Mouse (Mus musculus) heart, embryonic 14.5 days (tissue): ENCODE data around the gene Uggt1. TPM values are rescaled to one million over a fixed set of nuclear protein-coding genes. Genes with fewer than 3 reads are reported as not detected.
A peak's percentile ranks its signal among the peaks of the same experiment; 100 is the strongest.

Experiments used
- ATAC-seq: fragments of 200-750 bp; cut with Nextera tagmentation; 2 replicates; pipeline ENCODE4 v1.8.0; 2017; ENCODE audit warnings: low read depth, moderate TSS enrichment; ENCODE audit not compliant: insufficient number of reproducible peaks, insufficient read depth, low FRiP score
- H3K27ac ChIP-seq, 2 experiments: fragments of 200-500 bp in 1 of 2; fragments of 300-500 bp in 1 of 2; sonication (generic) in 1 of 2; replicated peaks in 1 of 2; 2 replicates each; pipeline ENCODE4 v1.5.1; 2012 to 2014; ENCODE audit warnings: low read depth in 2 of 2, low read length in 2 of 2, control low read depth in 1 of 2, mild to moderate bottlenecking in 1 of 2, mixed read lengths in 1 of 2; ENCODE audit not compliant: control insufficient read depth in 1 of 2, insufficient read depth in 1 of 2
- H3K27me3 ChIP-seq: fragments of 300-500 bp; sonication (generic); 2 replicates; pipeline ENCODE4 v1.6.1; 2014; ENCODE audit warnings: mild to moderate bottlenecking, low read length, control low read depth; ENCODE audit not compliant: control insufficient read depth, insufficient read depth
- H3K36me3 ChIP-seq: fragments of 300-500 bp; sonication (generic); 2 replicates; pipeline ENCODE4 v1.6.1; 2014; ENCODE audit warnings: mild to moderate bottlenecking, control low read depth, low read length, mixed read lengths; ENCODE audit not compliant: control insufficient read depth, insufficient read depth
- H3K4me1 ChIP-seq, 2 experiments: fragments of 200-500 bp in 1 of 2; fragments of 300-500 bp in 1 of 2; sonication (generic) in 1 of 2; 2 replicates each; pipeline ENCODE4 v1.6.1; 2012 to 2014; ENCODE audit warnings: low read length in 2 of 2, control low read depth in 1 of 2, mixed read lengths in 1 of 2; ENCODE audit not compliant: control insufficient read depth in 2 of 2, insufficient read depth in 2 of 2
- H3K4me2 ChIP-seq: fragments of 300-500 bp; sonication (generic); 2 replicates; pipeline ENCODE4 v1.6.1; 2014; ENCODE audit warnings: mild to moderate bottlenecking, low read length
- H3K4me3 ChIP-seq, 2 experiments: fragments of 200-500 bp in 1 of 2; fragments of 300-500 bp in 1 of 2; sonication (generic) in 1 of 2; 2 replicates each; pipeline ENCODE4 v1.5.1; 2012 to 2014; ENCODE audit warnings: low read length in 2 of 2, mild to moderate bottlenecking in 2 of 2, control low read depth in 1 of 2, low read depth in 1 of 2, moderate library complexity in 1 of 2; ENCODE audit not compliant: control insufficient read depth in 1 of 2, insufficient read depth in 1 of 2
- H3K9ac ChIP-seq: fragments of 300-500 bp; sonication (generic); 2 replicates; pipeline ENCODE4 v1.6.1; 2014; ENCODE audit warnings: mild to moderate bottlenecking, low read length
- H3K9me3 ChIP-seq: fragments of 300-500 bp; sonication (generic); 2 replicates; pipeline ENCODE4 v1.6.1; 2016; ENCODE audit warnings: low read length, control low read depth; ENCODE audit not compliant: control insufficient read depth
- WGBS: fragments of 180-500 bp; shearing (Covaris S2); extraction: QIAGEN DNeasy Blood & Tissue Kit; methylation state at CpG from one replicate; pipeline ENCODE4 v1.1.7; 2014; 5-methylcytosine and 5-hydroxymethylcytosine counted together
- polyA plus RNA-seq: library from polyadenylated mRNA; unstranded; fragments of >200 nt; fragmentation: Nextera tagmentation; extraction: Ambion mirVana; gene quantifications from 2 replicates; pipeline ENCODE4 v1.2.1, GENCODE M21; 2014

Gene Uggt1
- polyA plus RNA-seq, 1 experiment from 2014 or later, result 50.5 TPM

DNA sequence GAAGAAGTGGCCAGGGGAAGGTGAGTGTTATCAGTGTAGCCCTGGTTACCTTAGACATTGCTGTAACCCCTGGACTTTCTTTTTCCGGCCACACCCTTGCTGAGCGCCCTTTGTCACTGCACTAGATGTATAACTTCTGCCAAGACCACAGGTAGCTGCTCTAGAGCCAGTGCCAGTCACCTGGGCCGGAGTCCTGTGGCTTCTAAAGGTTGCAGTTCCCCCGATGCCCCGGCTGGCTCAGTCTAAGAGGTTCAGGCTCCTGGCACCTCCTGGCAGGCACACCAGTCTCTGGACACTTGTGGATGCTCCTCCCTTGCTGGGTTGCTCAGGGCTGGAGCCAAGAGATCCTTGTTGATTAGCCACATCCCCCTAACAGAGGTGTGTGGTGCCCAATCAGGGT, 29.9 kb upstream of the Uggt1 start, which contains the start of gene Neurl3:
Gene Neurl3 (minus strand): TSS at position 225 of the 400 bp plus-strand sequence.
- Histone ChIP-seq H3K27me3 (0 out of 2 replicates have a peak, but pooled peaks cover 3% of the 10 kb centered on the region), H3K4me3 (peak within 1 kb of the TSS in 1 of 2 experiments; percentile 13; a peak in 2 of 4 replicates), H3K9me3 (no peaks in the 10 kb centered on the region), H3K4me2 (peak within 1 kb of the TSS; percentile 53), H3K36me3 (no peaks in the 10 kb centered on the region), H3K4me1 (peaks cover 33 to 36% of the 10 kb centered on the region in 2 experiments), H3K9ac (peak within 1 kb of the TSS; percentile 41; the same call in 1 of the 2 replicates), H3K27ac (peak within 1 kb of the TSS; percentile 67 to 71; a peak in 3 of 4 replicates)
- ATAC-seq, result no peak
- 84% methylated on average over 5 of the region's 5 CpGs for WGBS

DNA sequence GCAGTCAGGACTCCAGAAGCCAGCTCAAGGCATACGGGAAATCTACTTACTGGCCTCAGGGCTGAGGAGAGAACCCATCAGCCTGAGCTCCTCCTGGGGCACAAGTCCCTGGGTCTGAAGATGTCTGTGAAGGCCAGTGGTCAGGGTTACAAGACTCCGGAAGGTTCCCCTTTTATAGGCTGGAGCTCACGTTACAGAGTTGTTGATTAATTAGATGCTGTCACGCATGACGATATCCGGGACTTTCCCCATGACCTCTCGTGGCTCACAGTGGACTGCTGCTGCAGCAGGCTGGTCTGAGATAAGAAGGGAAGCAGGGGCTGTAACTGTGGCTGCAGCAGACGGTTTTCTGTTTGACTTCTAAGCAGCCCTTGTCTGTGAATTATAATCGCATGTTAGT, 28.8 kb upstream of the Uggt1 start:
- Histone ChIP-seq H3K27me3 (0 out of 2 replicates have a peak, but pooled peaks cover 8% of the 10 kb centered on the region), H3K4me1 (peaks cover 38 to 39% of the 10 kb centered on the region in 2 experiments), H3K9me3 (no peaks in the 10 kb centered on the region), H3K4me3 (peak overlapping the region; percentile 8 to 13), H3K9ac (peak overlapping the region; percentile 41; the same call in 1 of the 2 replicates), H3K36me3 (no peaks in the 10 kb centered on the region), H3K27ac (peak overlapping the region; percentile 69 to 71), H3K4me2 (peak overlapping the region; percentile 53)
- no peak; the same call in 1 of the 2 replicates for ATAC-seq
- WGBS, result 5% methylated on average over 9 of the region's 9 CpGs

DNA sequence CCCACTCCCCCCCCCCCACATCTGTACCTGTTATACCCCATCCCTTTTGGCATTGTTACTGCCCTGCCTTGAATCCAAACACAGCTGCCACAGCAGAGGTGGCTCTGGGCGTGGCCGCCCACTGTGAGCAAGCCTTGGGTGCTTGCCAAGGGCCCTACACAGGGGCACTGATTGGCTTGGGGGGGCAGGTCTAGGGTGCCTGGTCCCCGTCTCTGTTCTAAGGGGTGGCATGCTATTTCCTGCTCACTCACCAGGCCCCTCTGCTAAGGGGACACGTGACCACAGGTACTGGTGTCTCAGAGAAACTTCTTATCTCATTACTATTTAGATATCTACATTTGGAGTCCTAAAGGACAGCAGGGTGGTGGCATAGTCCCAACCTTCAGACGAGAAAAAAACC, 28.0 kb upstream of the Uggt1 start:
- H3K9me3 ChIP-seq, result no peaks in the 10 kb centered on the region
- H3K36me3 ChIP-seq, result no peaks in the 10 kb centered on the region
- H3K9ac ChIP-seq, result peak overlapping the region; percentile 30; the same call in 1 of the 2 replicates
- peak overlapping the region; percentile 53 for H3K4me2 ChIP-seq
- H3K4me1 ChIP-seq, result peaks cover 38 to 39% of the 10 kb centered on the region in 2 experiments
- H3K27me3 ChIP-seq, result 0 out of 2 replicates have a peak, but pooled peaks cover 8% of the 10 kb centered on the region
- WGBS, result 28% methylated on average over 5 of the region's 5 CpGs
- peak overlapping the region in 1 of 2 experiments; percentile 13; a peak in 1 of 4 replicates for H3K4me3 ChIP-seq
- ATAC-seq, result no peak
- peak overlapping the region; percentile 69 to 71; a peak in 3 of 4 replicates for H3K27ac ChIP-seq

DNA sequence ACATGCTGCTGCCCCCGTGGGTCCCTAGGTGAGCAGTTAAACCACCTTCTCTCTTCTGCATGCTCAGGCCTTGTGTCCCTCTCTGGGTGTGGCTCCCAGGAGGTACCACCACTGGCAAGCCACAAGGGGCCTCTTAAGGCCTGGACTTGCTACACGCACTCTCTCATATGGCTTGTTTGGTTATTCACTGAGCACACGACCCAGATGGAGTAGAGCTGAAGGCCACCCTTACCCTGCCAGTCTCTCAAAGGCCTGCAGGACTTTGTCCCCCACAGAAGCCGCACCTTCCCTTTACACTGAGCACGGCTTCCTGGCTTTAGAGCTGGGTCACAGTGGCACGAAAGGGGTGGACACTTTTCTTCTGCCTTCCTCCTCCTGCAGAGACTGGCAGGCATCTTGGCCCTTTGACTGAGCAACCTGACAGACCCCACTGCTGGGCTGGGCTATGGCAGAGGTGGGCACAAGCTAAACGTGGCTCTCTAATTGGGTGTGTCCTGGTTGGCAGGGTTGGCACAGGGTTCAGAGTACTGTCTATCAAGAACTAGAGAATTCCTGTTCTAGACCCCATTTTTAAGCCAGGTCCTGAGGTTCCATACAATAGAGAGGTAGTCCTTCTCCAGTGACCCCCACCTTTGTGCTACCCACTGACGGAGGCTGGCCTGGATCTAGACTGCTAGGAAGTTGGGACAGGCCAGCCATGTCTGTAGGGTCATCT, 27.2 kb upstream of the Uggt1 start:
- no peak overlapping the region for H3K4me3 ChIP-seq
- no peak for ATAC-seq
- H3K27ac ChIP-seq, result peak overlapping the region in 1 of 2 experiments; percentile 71; a peak in 1 of 4 replicates
- H3K9me3 ChIP-seq, result no peaks in the 10 kb centered on the region
- H3K9ac ChIP-seq, result peak overlapping the region; percentile 30; the same call in 1 of the 2 replicates
- H3K27me3 ChIP-seq, result 0 out of 2 replicates have a peak, but pooled peaks cover 8% of the 10 kb centered on the region
- H3K4me2 ChIP-seq, result peak overlapping the region; percentile 53; the same call in 1 of the 2 replicates
- H3K4me1 ChIP-seq, result peaks cover 38 to 39% of the 10 kb centered on the region in 2 experiments
- WGBS, result 70% methylated on average over 8 of the region's 8 CpGs
- no peaks in the 10 kb centered on the region for H3K36me3 ChIP-seq

DNA sequence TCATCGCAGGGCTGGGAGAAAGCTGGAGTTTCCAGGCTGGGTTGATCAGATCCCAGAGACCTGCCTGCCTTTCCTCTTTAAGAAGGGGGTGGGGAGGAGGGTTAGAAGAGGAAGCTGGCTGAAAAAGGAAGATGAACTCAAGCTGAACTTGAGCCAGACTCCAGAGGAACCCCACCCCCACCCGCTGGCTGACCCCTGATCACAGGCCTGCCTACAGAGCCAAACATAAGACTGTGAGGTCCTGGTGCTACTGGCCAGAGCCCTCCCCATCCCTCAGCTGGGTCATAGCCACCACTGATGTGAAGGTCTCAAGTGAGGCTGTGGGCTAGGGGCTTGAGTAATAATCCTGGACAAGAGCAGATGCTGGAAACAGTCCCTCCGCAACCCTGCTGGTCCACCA, 26.1 kb upstream of the Uggt1 start:
- 0 out of 2 replicates have a peak, but pooled peaks cover 8% of the 10 kb centered on the region for H3K27me3 ChIP-seq
- 40% methylated on average over 3 of the region's 3 CpGs for WGBS
- no peaks in the 10 kb centered on the region for H3K9me3 ChIP-seq
- H3K4me1 ChIP-seq, result peaks cover 38 to 39% of the 10 kb centered on the region in 2 experiments
- H3K27ac ChIP-seq, result peak overlapping the region in 1 of 2 experiments; percentile 68; a peak in 3 of 4 replicates
- peak overlapping the region; percentile 8 for H3K4me2 ChIP-seq
- ATAC-seq, result peak; percentile 64
- H3K36me3 ChIP-seq, result no peaks in the 10 kb centered on the region
- no peak overlapping the region for H3K9ac ChIP-seq
- H3K4me3 ChIP-seq, result no peak overlapping the region

DNA sequence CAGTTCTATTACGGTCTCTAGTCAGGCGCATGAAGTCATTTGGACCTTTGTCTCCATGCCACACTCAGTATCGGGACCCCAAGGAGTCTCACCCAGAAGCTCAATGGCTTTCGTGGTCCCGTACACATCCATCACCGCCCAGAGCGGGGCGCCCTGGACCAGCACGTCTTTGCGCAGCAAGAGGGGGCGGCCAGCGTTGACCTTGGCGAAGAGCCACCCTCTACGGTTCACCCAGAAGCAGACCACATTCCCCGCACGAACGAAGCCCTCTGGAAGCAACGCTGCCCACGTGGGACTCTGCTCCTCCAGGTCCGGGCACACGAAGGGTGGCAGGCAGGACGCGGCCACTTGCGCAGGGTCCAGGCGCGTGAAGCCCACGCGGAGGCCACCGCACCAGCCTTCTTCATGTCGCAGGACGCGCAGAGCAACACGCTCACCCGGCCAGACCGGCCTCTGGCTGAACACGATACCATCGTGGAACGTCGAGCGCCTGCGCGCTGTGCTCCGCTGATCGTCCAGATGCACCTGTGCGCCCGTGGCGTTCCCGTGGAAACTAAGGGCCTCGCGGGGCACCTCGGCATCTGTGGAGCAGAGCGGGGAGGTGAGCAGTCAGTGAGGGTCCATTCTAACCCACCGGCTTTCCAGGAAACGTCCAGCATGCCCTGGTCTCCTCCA, 24.7 kb upstream of the Uggt1 start:
- 27% methylated on average over 54 of the region's 54 CpGs for WGBS
- Histone ChIP-seq H3K9ac (peak overlapping the region; percentile 28), H3K4me1 (peaks cover 38 to 39% of the 10 kb centered on the region in 2 experiments), H3K36me3 (no peaks in the 10 kb centered on the region), H3K27me3 (0 out of 2 replicates have a peak, but pooled peaks cover 8% of the 10 kb centered on the region), H3K27ac (no peak overlapping the region), H3K9me3 (no peaks in the 10 kb centered on the region), H3K4me3 (peak overlapping the region; percentile 22 to 25; a peak in 3 of 4 replicates), H3K4me2 (peak overlapping the region; percentile 63)
- ATAC-seq, result no peak

DNA sequence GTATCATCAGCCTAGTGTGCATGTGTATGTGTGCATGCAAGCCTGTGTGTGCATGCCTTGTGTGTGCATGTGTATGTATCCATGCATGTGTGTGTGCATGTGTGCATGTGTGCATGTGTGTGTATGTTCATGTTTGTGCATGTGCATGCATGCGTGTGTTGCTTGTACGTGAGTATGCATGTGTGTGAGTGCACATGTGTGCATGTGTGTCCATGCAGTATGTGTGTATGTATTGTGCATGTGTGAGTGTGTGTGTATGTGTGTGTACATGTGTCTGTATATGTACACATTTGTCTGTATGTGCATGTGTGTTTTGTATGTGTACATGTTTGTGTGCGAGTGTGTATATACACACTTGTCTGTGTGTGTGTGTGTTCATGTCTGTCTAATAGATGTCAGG, 23.1 kb upstream of the Uggt1 start:
- ATAC-seq, result no peak
- Histone ChIP-seq H3K9me3 (no peaks in the 10 kb centered on the region), H3K4me1 (peaks cover 26 to 30% of the 10 kb centered on the region in 2 experiments), H3K9ac (no peak overlapping the region), H3K4me2 (no peak overlapping the region), H3K27me3 (0 out of 2 replicates have a peak, but pooled peaks cover 8% of the 10 kb centered on the region), H3K36me3 (no peaks in the 10 kb centered on the region), H3K4me3 (no peak overlapping the region), H3K27ac (no peak overlapping the region)
- 97% methylated on average over 3 of the region's 3 CpGs for WGBS
